Mouse (Mus musculus): ENCODE measurements around the gene Eln.
A peak's percentile ranks its signal among the peaks of the same experiment; 100 is the strongest.

Eln gene

GRCm38 (mm10) chr5:134686541-134686940 lies 60.6 kb downstream of the Eln start:
- DNase-seq (ENCODE audit: extremely low spot score, low spot score), result no peak

- DNase-seq (ENCODE audit: extremely low spot score, low spot score), result no peak
These were observed 62.7 kb downstream of the Eln start for GRCm38 (mm10) chr5:134684398-134684797.

- no peak for DNase-seq (ENCODE audit: extremely low spot score, low spot score)
These were observed 63.3 kb downstream of the Eln start for GRCm38 (mm10) chr5:134683813-134684212.

GRCm38 (mm10) chr5:134680238-134680637 lies 66.9 kb downstream of the Eln start:
- no peak for DNase-seq (ENCODE audit: extremely low spot score, low spot score)

GRCm38 (mm10) chr5:134678827-134679546 lies 68.1 kb downstream of the Eln start:
- no peak for DNase-seq (ENCODE audit: extremely low spot score, low spot score)

- no peak for DNase-seq (ENCODE audit: extremely low spot score, low spot score)
These were observed 69.1 kb downstream of the Eln start for GRCm38 (mm10) chr5:134678031-134678430.

- DNase-seq (ENCODE audit: extremely low spot score, low spot score), result no peak
These were observed 69.6 kb downstream of the Eln start for GRCm38 (mm10) chr5:134677491-134677890.

GRCm38 (mm10) chr5:134675956-134676759 lies 71.0 kb downstream of the Eln start:
- DNase-seq (ENCODE audit: extremely low spot score, low spot score), result peak; percentile 81

GRCm38 (mm10) chr5:134674977-134675376 lies 72.1 kb downstream of the Eln start:
- no peak for DNase-seq (ENCODE audit: extremely low spot score, low spot score)

- no peak for DNase-seq (ENCODE audit: extremely low spot score, low spot score)
These were observed 74.5 kb downstream of the Eln start for GRCm38 (mm10) chr5:134672611-134673010.

GRCm38 (mm10) chr5:134672198-134672516 lies 75.0 kb downstream of the Eln start:
- DNase-seq (ENCODE audit: extremely low spot score, low spot score), result no peak

GRCm38 (mm10) chr5:134671335-134672197 lies 75.6 kb downstream of the Eln start:
- no peak for DNase-seq (ENCODE audit: extremely low spot score, low spot score)

- no peak for DNase-seq (ENCODE audit: extremely low spot score, low spot score)
These were observed 78.0 kb downstream of the Eln start for GRCm38 (mm10) chr5:134669001-134669708.

GRCm38 (mm10) chr5:134668495-134668894 lies 78.6 kb downstream of the Eln start:
- peak; percentile 53 for DNase-seq (ENCODE audit: extremely low spot score, low spot score)

- no peak for DNase-seq (ENCODE audit: extremely low spot score, low spot score)
These were observed 90.4 kb downstream of the Eln start for GRCm38 (mm10) chr5:134656708-134657107.

All from neural tube, embryonic 10.5 days (tissue).